Mouse (Mus musculus) hindbrain, embryonic 15.5 days (tissue): Measurements from ENCODE around the gene Klk1b1. TPM values are rescaled to one million over a fixed set of nuclear protein-coding genes. Genes with fewer than 3 reads are reported as not detected.

Experiments
- ATAC-seq: fragments of 200-750 bp; cut with Nextera tagmentation; 2 replicates; pipeline ENCODE4 v1.8.0; 2017; ENCODE audit warnings: low read depth, moderate number of reproducible peaks, moderate TSS enrichment; ENCODE audit not compliant: low FRiP score
- H3K27ac ChIP-seq: fragments of 300-500 bp; sonication (generic); replicated peaks from 2 replicates; pipeline ENCODE4 v1.5.1; 2015; ENCODE audit warnings: mild to moderate bottlenecking, inconsistent platforms
- H3K27me3 ChIP-seq: fragments of 300-500 bp; sonication (generic); 2 replicates; pipeline ENCODE4 v1.6.1; 2015; ENCODE audit warnings: control low read depth, inconsistent platforms
- H3K36me3 ChIP-seq: fragments of 300-500 bp; sonication (generic); 2 replicates; pipeline ENCODE4 v1.6.1; 2015; ENCODE audit warnings: control low read depth, inconsistent platforms
- H3K4me1 ChIP-seq: fragments of 300-500 bp; sonication (generic); replicated peaks from 2 replicates; pipeline ENCODE4 v1.6.1; 2015; ENCODE audit warnings: control low read depth, inconsistent platforms
- H3K4me2 ChIP-seq: fragments of 300-500 bp; sonication (generic); 2 replicates; pipeline ENCODE4 v1.6.1; 2015; ENCODE audit warnings: moderate library complexity, mild to moderate bottlenecking, inconsistent platforms
- H3K4me3 ChIP-seq: fragments of 300-500 bp; sonication (generic); 2 replicates; pipeline ENCODE4 v1.5.1; 2015; ENCODE audit warnings: mild to moderate bottlenecking, inconsistent platforms
- H3K9ac ChIP-seq: fragments of 300-500 bp; sonication (generic); 2 replicates; pipeline ENCODE4 v1.6.1; 2015; ENCODE audit warnings: inconsistent platforms
- H3K9me3 ChIP-seq: fragments of 300-500 bp; sonication (generic); 2 replicates; pipeline ENCODE4 v1.6.1; 2016; ENCODE audit warnings: control low read depth, inconsistent platforms
- WGBS: fragments of 180-500 bp; shearing (Covaris S2); methylation state at CpG from one replicate; pipeline ENCODE4 v1.1.7; 2015; 5-methylcytosine and 5-hydroxymethylcytosine counted together
- polyA plus RNA-seq: library from polyadenylated mRNA; unstranded; fragments of >200 nt; fragmentation: Nextera tagmentation; extraction: Ambion mirVana; gene quantifications from 2 replicates; pipeline ENCODE4 v1.2.1, GENCODE M21; 2015

The Klk1b1 gene
- polyA plus RNA-seq, 1 experiment from 2014 or later, result not detected

DNA sequence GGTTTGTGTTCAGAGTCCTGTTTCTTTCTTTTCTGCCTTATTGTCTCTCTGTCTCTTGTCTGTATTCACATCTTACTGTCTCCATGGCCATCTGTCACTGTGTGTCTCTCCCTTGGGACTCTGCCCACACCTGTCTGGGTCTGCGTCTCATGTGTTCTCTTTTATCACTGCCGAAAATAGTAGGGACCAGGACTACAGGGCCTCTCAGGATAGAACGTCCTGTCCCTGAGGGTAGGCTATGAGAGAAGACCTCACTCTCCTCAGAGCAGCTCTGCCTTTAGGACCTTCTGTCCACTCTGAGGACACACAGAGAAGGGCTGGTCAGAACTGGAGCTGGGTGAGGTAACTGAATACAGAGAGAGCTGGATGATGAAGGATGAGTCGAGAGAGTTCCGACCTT, 48.5 kb downstream of the Klk1b1 start:
- WGBS, result 87% methylated on average over 5 of the region's 5 CpGs
- no peaks in the 10 kb centered on the region for H3K36me3 ChIP-seq

More for the DNA sequence above, 48.5 kb downstream of the Klk1b1 start:
- no peak for ATAC-seq
- Histone ChIP-seq H3K27me3 (no peaks in the 10 kb centered on the region), H3K4me2 (no peak overlapping the region), H3K9me3 (no peaks in the 10 kb centered on the region), H3K4me3 (no peak overlapping the region), H3K4me1 (no peaks in the 10 kb centered on the region), H3K27ac (no peak overlapping the region), H3K9ac (no peak overlapping the region)

Other genes starting within 250 kb of the Klk1b1 start
- 0.14 TPM in 1 of 2 replicates, not detected in the other for gene Klk12, start 197.9 kb upstream of the Klk1b1 start, polyA plus RNA-seq
- gene Klk11, start 192.1 kb upstream of the Klk1b1 start, polyA plus RNA-seq, result 0.22 and 0.27 TPM in 2 replicates
- gene Klk10, start 185.7 kb upstream of the Klk1b1 start, polyA plus RNA-seq, result 0.10 and 0.30 TPM in 2 replicates
- gene Klk9, start 174.9 kb upstream of the Klk1b1 start, polyA plus RNA-seq, result 0.13 and 0.14 TPM in 2 replicates
- gene Klk8, start 169.2 kb upstream of the Klk1b1 start, polyA plus RNA-seq, result 10.1 TPM in 2 replicates
- 0.13 TPM in 1 of 2 replicates, not detected in the other for gene Klk7, start 155.5 kb upstream of the Klk1b1 start, polyA plus RNA-seq
- gene Klk6, start 142.3 kb upstream of the Klk1b1 start, polyA plus RNA-seq, result not detected in 2 replicates
- gene Klk5, start 124.8 kb upstream of the Klk1b1 start, polyA plus RNA-seq, result not detected in 2 replicates
- 1.7 and 2.6 TPM in 2 replicates for gene Klk4, start 85.6 kb upstream of the Klk1b1 start, polyA plus RNA-seq
- gene Klk15, start 33.0 kb upstream of the Klk1b1 start, polyA plus RNA-seq, result not detected in 2 replicates
- not detected in 2 replicates for gene Klk1b8, start 16.1 kb upstream of the Klk1b1 start, polyA plus RNA-seq
- not detected in 2 replicates for gene Klk1b9, start 9.3 kb downstream of the Klk1b1 start, polyA plus RNA-seq
- not detected in 2 replicates for gene Klk1b11, start 29.1 kb downstream of the Klk1b1 start, polyA plus RNA-seq
- gene Klk1b26, start 45.4 kb downstream of the Klk1b1 start, polyA plus RNA-seq, result not detected in 2 replicates
- gene Klk1b27, start 85.5 kb downstream of the Klk1b1 start, polyA plus RNA-seq, result not detected in 2 replicates
- not detected in 2 replicates for gene Klk1b21, start 135.6 kb downstream of the Klk1b1 start, polyA plus RNA-seq
- gene Klk1b22, start 145.9 kb downstream of the Klk1b1 start, polyA plus RNA-seq, result not detected in 2 replicates
- gene Klk1b16, start 170.0 kb downstream of the Klk1b1 start, polyA plus RNA-seq, result not detected in 2 replicates
- gene Klk1b24, start 221.5 kb downstream of the Klk1b1 start, polyA plus RNA-seq, result not detected in 2 replicates
- not detected in 2 replicates for gene Klk1b3, start 231.4 kb downstream of the Klk1b1 start, polyA plus RNA-seq
- gene Klk1b4, start 240.7 kb downstream of the Klk1b1 start, polyA plus RNA-seq, result not detected in 2 replicates
- gene Klk1b5, start 249.2 kb downstream of the Klk1b1 start, polyA plus RNA-seq, result not detected in 2 replicates